Mouse (Mus musculus) brain, embryonic 14.5 days (tissue): ENCODE measurements around the gene Ephb1.

Experiments
- CTCF ChIP-seq: fragments of 200-500 bp; IDR thresholded peaks from 2 replicates; pipeline ENCODE4 v1.5.1; 2012; ENCODE audit warnings: inconsistent platforms, mild to moderate bottlenecking, moderate library complexity, borderline replicate concordance; ENCODE audit not compliant: insufficient read depth, insufficient read length; ENCODE audit errors: extremely low read depth
- POLR2A ChIP-seq: fragments of 200-500 bp; IDR thresholded peaks from 2 replicates; pipeline ENCODE4 v1.6.1; 2012; ENCODE audit warnings: mild to moderate bottlenecking, inconsistent platforms, borderline replicate concordance; ENCODE audit not compliant: poor library complexity, insufficient read depth, insufficient read length, severe bottlenecking; ENCODE audit errors: extremely low read depth

DNA sequence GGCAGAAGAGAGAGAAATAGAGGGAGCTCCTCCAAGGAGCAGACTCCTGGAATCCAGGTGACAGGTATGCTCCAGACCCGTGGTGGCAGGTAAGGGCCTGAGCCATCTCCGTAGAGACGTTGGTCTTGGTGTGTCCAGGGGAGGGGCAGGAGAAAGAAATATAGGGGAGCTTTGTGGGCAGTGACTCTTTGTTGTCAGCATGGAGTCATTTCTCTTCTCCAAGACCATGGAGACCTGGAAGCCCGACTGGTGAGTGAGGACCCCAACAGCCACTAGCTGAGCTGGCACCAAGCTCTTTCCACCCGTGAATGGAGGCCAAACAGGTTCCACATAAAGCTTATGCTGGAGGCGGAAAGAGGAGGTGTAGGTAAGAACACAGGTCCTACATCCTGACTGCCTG, 4.4 kb downstream of the Ephb1 start:
- TF ChIP-seq POLR2A (no peak), CTCF (no peak)
